Mouse (Mus musculus) gastrocnemius, postnatal 10 days (tissue): ENCODE data around the gene Gabarapl1. TPM values are rescaled to one million over a fixed set of nuclear protein-coding genes. Genes with fewer than 3 reads are reported as not detected.
A peak's percentile ranks its signal among the peaks of the same experiment; 100 is the strongest.
"Not testable (repeated sequence)": the region's sequence is repeated elsewhere in the genome, so short reads cannot be mapped to it uniquely, and the experiment has no call there.

ENCODE experiments used
- DNase-seq: peaks from one replicate; pipeline ENCODE4 v3.0.0; 2021; ENCODE audit warnings: mixed read lengths
- long read RNA-seq, 2 experiments: library from polyadenylated mRNA; stranded (forward); transcript quantifications; one replicate each; pipeline ENCODE4 v2.0.0; 2021
- total RNA-seq, 2 experiments: library from RNA; stranded (reverse); gene quantifications; 2 replicates each; pipeline ENCODE4 v1.2.3; 2021

Gene Gabarapl1
- total RNA-seq: 10 to 100 TPM; 30.3 to 32.8 TPM
- long read RNA-seq, experiment 1, transcript Gabarapl1-201 (4 exons, 1,820 nt): major isoform, 25 of 50 reads
- long read RNA-seq, experiment 1, partial matches to known transcripts: 0 of 50 reads
- long read RNA-seq, experiment 1, other reads (novel, unspliced or antisense): 25 of 50 reads
- long read RNA-seq, experiment 2, transcript Gabarapl1-201 (4 exons, 1,820 nt): major isoform, 25 of 54 reads
- long read RNA-seq, experiment 2, partial matches to known transcripts: 0 of 54 reads
- long read RNA-seq, experiment 2, other reads (novel, unspliced or antisense): 29 of 54 reads

DNA sequence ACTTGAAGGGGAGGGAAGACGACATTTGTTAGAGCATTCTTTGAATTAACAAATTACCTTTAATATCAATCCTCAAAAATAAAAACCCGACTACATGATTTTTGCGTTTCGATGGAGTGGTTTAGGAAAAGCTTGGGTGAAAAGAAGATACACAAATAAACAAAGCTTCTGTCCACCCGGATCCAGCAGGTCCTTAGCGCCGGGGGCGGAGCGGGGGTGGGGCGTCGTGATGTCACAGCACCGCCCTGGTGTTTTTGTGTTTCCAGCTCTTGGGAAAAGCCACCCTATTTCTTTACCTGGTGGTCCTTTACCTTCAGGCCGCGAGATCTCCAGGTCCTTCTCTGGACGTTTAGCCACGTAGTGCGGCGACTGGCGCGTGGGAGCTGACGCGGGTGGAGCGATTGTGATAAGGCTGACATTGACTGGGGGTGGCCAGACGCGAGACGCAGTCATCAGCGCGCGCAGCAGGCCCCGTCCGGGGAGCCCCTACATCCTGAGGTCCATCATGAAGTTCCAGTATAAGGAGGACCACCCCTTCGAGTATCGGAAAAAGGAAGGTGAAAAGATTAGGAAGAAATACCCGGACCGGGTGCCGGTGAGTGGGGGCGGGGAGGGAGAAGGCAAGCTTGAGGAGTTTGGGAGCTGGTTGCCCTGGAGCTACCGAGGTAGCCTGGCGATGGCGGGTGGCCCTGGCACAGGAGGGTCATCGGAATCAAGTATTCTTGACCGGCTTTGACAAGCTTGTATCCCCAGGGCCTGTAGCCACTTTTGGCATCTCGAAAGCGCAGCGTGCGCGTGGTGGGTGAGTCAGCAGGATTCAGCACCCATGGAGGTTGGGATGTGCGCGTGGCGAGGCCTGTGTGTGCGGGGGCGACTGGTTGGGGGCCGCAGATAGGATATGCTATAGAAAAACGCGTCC, at the start of gene Gabarapl1:
Gene Gabarapl1 (plus strand): TSS at position 219 of the 919 bp plus-strand sequence.
- DNase-seq: peak; percentile 80

- DNase-seq: no peak
These were observed 38.0 kb upstream of the Gabarapl1 start for GRCm38 (mm10) chr6:129494924-129495323.

GRCm38 (mm10) chr6:129497345-129498218, 35.4 kb upstream of the Gabarapl1 start:
- DNase-seq: no peak

DNA sequence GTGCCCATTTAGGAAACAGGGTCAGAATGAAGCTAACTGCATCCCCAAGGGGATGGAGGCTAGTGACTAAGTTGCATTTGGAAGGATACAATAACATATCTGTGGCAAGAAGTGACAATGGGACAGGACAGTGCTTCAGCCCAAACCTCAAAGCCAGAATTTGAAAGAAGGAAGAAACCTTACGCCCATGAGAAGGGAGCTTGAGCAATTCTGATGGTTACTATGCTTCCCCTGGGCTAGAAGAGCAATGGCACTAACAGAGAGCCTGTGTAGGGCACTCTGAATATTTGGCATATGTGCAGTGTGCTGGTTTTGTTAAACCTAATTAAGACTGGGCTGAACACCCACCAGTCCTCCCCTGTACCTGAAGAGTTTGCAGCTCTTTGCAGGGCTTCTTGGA, 33.4 kb upstream of the Gabarapl1 start:
- DNase-seq: not testable (repeated sequence)

- no peak for DNase-seq
These were observed 29.5 kb upstream of the Gabarapl1 start for GRCm38 (mm10) chr6:129503471-129503870.

DNA sequence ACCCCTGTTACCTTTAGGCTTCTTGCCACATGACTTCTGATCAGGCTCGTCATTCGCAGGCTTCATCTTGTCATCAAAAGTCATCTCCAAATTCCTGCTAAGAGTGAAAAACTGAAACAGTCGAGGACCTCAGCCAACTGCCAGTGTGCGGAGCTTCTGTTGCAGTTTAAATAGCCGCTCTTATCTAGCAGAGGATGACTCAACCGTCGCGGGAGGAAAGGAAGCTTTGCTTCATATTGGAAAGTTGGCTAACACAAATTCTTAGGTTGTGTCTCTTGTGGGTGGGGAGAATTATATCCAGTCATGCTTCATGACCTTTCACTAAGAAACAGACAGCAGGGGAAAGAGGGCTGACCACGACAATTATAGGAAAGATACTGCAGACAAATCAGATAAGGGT, 25.9 kb upstream of the Gabarapl1 start, which contains the start of gene Olr1:
Gene Olr1 (minus strand): TSS at position 142 of the 400 bp plus-strand sequence.
- DNase-seq: no peak

DNA sequence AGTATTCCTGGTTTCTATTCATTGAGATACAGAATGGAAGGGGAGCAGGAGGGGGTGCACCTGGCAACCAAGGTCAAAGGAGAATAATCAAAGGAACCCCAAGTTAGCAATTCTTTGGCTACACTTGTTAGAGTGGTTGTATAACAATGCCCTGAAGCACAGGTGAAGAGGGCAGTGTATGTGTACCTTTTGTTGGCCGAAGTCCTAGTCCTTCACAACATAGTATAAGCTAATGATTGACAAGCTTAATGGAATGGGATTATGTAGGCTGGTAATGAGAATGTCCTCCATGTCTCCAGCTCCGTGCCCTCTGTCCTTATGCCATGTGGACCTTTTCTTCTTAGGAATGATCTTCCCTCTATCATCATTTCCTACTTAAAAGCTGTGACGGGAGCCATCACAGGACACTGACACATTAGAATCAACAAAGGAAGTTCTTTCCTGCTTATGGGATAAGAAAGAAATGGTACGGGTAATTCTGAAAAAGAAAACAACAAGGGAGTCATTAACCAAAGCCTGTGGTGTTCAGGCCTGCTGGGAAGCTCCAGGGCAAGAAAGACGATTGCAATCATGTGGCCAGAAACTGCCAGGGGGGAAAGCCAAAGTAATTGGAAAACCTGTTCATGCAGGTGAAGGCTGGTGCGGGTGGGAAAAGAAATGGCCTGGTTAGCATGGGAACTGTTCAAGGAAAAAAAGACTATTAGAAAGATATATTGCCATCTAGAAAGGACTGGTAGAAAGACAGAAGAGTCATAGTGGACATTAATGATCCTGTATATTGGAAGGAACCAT, 22.6 kb upstream of the Gabarapl1 start:
- no peak for DNase-seq

GRCm38 (mm10) chr6:129512367-129512766, 20.6 kb upstream of the Gabarapl1 start, which contains the start of gene Tmem52b:
Gene Tmem52b (plus strand): TSS chr6:129512555.
- no peak for DNase-seq

DNA sequence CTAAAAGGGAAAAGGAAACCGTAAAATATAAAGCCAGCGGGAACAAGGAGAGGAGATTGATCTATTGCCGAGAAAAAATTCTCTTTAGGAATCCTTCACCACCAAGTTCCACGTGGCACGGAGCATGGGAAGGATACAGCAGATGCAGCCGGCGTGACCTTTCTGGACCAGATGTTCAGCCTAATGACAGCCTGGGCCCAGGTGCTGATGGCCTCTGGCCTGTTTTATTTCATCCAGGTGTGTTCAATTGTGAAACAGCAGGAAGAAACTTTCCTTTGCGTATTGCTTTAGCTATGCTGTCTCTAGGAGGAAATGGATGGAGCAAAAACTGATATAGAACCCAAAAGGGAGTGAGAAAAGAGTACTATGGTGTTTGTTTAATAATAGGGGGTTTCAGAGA, 20.1 kb upstream of the Gabarapl1 start:
- no peak for DNase-seq

- no peak for DNase-seq
These were observed 19.6 kb upstream of the Gabarapl1 start for GRCm38 (mm10) chr6:129513409-129513808.

- DNase-seq: no peak
These were observed 18.6 kb upstream of the Gabarapl1 start for GRCm38 (mm10) chr6:129514376-129514775.

- no peak for DNase-seq
These were observed 17.9 kb upstream of the Gabarapl1 start for GRCm38 (mm10) chr6:129515068-129515467.

- DNase-seq: no peak
These were observed 16.6 kb upstream of the Gabarapl1 start for GRCm38 (mm10) chr6:129516388-129516787.

DNA sequence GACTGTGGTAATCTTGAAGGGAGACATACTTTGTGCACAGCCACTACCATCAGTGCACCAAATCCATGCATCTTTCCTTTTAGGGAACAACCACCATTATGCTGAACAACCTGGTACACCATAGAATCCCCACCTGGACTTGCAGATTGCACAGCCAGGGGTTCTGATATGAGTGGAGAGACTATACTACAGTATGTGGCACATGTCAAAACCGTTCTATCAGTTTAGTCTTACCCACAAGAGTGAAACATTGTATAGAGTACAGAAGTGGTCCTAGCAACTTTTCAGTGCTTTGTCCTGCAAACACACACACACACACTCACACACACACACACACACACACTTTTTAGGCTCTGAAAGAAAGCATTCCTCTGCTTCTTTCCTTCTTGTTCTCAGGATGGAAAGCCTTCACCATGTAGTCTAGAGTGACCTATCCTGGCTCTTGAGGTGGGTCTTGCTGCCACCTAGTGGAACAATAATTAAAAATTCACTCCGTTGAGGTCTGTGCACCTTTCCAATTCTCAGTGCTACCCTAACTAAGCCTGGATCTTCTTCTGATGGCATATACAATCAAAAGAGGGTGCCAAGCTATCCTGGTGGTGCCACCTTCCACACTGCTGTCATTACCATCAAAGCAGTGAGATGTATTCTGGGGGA, 15.1 kb upstream of the Gabarapl1 start:
- no peak for DNase-seq

- DNase-seq: no peak
These were observed 6.9 kb upstream of the Gabarapl1 start for GRCm38 (mm10) chr6:129526069-129526468.

DNA sequence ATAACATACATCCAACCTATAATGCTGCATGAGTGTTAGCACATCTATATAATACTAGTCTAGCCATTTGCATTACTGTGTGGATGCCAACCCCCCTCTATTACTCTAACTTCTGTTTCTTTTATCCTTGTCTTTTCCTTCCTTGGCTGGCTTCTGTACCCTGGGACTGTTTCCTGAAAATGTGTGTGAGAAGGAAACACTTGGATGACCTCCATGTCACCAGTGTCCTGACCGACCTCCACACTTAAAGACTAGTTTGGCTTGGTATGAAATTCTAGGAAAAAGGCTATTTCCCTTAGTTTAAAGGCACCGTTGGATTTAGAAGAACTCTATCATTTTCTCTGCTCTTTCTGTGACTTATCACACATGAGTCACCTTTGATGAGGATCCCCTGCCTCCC, 5.5 kb upstream of the Gabarapl1 start:
- DNase-seq: no peak

- DNase-seq: no peak
These were observed 3.4 kb upstream of the Gabarapl1 start for GRCm38 (mm10) chr6:129529605-129530004.

GRCm38 (mm10) chr6:129530261-129530660, 2.7 kb upstream of the Gabarapl1 start:
- no peak for DNase-seq

GRCm38 (mm10) chr6:129532556-129532941, 411 bp upstream of the Gabarapl1 start:
- peak; percentile 64 for DNase-seq

DNA sequence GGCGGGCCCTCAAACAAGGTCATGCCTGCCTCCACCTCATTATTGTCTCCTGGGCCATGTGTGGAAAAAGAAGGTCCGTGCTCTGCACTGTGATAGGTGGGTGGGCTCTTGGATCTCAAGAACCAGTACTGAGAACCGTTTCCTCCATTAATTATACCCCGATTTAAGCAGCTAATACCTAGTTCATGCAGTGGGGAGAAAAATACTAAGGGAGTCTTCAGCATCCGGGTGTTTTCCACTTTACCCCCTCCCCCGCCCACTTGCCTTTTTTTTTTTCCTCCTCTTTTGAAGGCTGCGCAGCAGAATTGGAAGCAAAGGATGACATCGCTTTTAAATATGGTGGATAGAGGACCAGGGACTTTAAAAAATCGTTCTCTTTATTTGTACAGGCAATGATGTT, 1.1 kb downstream of the Gabarapl1 start:
- no peak for DNase-seq
